Mouse (Mus musculus) activated CD4-positive, CD25-positive, alpha-beta regulatory T cell, adult 4 months (primary cell): ENCODE results near the gene Scd3. TPM values are rescaled to one million over a fixed set of nuclear protein-coding genes. Genes with fewer than 3 reads are reported as not detected.
"Not testable (repeated sequence)": the region's sequence is repeated elsewhere in the genome, so short reads cannot be mapped to it uniquely, and the experiment has no call there.

Source experiments
- ATAC-seq: one replicate; pipeline ENCODE4 v1.8.0; 2017
- polyA plus RNA-seq, 2 experiments: library from polyadenylated mRNA; unstranded; fragments of 100-300 nt; shearing (Covaris generic); gene quantifications; one replicate each; pipeline ENCODE4 v1.2.1; 2017

Gene Scd3
- polyA plus RNA-seq, 2 experiments from 2014 or later = not detected

DNA sequence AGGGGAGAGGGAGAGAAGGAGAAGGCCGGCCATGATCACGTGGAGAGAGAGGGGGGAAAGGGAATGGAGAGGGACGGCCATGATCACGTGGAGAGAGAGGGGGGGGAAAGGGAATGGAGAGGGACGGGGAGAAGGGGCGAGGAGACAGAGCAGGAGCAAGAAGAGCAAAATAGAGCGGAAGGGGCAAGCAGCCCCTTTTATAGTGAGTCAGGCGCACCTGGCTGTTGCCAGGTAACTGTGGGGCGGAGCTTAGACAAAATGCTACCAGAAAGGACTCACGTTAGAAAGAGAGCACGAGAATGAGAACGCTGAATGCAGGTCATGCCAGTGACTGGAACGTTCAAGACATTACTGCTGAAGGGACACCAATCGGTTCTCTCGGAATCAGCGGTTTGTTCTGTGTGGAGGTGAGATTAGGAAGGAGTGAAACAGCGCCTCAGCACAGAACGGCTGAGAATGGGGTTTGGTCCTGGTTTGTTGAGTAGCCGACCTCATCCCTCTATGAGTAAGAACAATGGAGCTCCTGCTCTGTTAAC, 34.5 kb downstream of the Scd3 start:
- no peak for ATAC-seq

DNA sequence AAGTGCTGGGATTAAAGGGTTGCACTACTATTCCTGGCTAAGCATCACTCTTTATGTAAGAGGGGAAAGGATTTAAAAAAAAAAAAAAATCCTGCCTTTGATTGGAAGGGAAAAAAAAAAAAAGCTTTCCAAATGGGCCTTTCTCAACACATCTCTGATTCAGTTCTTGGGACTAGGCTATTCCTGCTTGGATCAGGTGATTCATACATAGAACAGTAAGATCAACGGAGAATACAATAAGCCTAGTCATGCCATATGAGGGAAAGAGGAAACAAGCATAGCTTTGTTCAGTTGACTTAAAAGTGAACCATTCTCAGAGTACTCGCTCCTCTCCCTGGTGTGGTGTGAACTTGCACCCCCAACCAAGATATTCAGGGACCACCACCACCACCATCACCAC, 35.8 kb downstream of the Scd3 start:
- ATAC-seq = no peak

DNA sequence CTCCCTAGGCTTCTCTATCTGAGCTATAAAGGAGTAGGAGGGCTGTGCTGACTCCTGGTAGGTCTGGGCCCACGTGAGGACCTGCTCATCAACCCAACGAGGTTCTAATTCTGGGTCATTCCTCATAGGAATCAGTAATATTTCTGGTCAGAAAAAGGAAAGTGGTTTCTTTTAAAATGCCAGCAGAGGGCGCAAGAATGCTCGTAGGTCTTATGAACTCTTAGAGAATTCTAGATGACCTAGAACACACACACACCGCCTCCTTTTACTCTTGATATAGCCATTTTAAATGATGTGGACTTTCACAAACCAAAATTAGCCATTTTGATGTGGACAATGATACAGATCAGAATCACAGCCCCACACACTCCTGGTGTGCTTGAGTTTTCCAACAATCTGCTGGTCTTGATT, 42.7 kb downstream of the Scd3 start:
- no peak for ATAC-seq

- ATAC-seq = no peak
Measured at GRCm38 (mm10) chr19:44246341-44246911, 43.4 kb downstream of the Scd3 start.

DNA sequence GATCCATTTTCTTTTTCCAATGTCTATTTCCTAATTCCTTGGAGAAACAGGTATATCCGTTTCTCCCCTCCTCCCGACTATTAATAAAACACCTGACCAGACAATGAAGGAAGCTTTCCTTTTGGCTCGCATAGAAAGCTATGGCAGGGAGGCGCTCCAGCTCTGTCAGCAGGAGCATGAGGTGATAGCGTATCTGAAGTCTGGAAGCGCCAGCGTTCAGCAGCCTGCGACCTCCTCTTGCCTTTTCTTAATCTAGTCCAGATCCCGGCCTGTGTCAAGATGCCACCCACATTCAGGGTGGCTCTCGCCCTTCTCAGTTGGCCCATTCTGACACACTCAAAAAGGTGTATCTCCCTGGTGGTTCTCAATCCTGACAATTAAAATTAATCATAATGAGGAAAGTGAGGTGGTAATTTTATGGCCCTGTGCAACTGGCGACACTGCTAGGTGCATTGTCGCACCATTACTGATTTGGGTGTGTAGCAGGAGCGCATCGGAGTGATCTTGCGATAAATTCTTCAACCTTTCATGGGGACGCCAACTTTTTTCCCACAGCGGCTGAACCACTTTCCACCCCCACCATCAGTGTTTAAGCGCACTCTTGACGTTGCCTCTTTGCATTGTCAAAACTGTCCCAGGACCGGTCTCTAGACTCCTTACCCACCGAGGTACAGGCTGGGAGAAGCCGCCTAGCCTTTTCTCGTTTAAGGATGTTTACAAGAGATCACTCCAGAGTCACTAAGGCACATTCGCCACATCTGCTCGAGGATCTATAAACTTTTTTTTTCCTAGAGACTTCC, 44.4 kb downstream of the Scd3 start:
- ATAC-seq = peak; percentile 2

GRCm38 (mm10) chr19:44248081-44248853, 45.2 kb downstream of the Scd3 start:
- peak; percentile 93 for ATAC-seq

GRCm38 (mm10) chr19:44248854-44249351, 45.8 kb downstream of the Scd3 start:
- ATAC-seq = peak; percentile 5

DNA sequence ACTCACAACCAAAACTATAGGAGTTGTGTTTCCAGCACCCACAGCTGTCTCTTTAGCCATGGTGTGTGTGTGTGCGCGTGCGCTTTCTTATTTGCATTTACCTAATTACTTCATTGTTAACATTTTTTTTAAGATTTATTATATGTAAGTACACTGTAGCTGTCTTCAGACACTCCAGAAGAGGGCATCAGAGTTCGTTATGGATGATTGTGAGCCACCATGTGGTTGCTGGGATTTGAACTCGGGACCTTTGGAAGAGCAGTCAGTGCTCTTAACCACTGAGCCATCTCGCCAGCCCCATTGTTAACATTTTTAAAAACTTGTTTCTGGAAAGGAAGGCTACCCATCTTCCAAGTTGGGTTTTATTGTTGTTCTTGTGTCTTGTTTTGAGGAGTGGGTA, 48.1 kb downstream of the Scd3 start:
- not testable (repeated sequence) for ATAC-seq

GRCm38 (mm10) chr19:44251936-44252558, 49.0 kb downstream of the Scd3 start:
- ATAC-seq = no peak

- peak; percentile 55 for ATAC-seq
Measured at GRCm38 (mm10) chr19:44254106-44254505, 51.0 kb downstream of the Scd3 start.

DNA sequence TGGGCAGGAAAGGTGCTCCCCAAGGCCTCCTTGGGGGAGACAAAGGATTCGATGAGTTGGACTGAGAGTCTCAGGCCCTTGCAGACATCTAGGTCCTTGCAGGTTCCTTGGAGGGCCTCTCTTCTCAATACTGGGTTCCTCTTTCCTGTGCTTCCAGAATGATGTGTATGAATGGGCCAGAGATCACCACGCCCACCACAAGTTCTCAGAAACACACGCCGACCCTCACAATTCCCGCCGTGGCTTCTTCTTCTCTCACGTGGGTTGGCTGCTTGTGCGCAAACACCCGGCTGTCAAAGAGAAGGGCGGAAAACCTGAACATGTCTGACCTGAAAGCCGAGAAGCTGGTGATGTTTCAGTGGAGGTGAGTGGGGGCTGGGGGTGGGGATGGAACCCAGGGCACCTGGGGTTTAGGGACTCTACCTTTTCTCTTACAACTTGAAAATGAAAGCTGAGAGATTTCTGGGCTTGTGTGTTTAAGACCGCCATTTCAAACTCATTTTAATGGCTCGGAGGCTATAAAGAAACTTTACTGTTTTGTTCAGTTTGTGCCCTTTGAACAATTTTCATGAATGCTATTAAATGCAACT, 54.4 kb downstream of the Scd3 start:
- ATAC-seq = peak; percentile 20

- no peak for ATAC-seq
Measured at GRCm38 (mm10) chr19:44259484-44259883, 56.4 kb downstream of the Scd3 start.

DNA sequence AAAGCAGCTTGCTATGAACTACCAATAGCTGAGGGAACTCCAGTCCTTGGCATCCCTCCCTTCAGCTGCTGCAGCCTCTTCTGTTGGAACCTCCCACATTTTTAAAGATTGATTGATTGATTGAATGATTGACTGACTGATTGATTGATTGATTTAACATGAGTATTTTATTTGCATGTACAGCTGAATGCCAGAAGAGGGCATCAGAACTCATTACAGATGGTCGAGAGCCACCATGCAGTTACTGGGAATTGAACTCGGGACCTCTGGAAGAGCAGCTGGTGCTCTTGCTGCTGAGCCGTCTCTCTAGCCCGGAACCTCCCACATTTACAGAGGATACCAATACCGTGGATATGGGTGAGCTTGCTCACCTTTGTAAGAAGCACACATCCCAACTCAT, 57.4 kb downstream of the Scd3 start:
- ATAC-seq = no peak

- no peak for ATAC-seq
Measured at GRCm38 (mm10) chr19:44261774-44262173, 58.7 kb downstream of the Scd3 start.

DNA sequence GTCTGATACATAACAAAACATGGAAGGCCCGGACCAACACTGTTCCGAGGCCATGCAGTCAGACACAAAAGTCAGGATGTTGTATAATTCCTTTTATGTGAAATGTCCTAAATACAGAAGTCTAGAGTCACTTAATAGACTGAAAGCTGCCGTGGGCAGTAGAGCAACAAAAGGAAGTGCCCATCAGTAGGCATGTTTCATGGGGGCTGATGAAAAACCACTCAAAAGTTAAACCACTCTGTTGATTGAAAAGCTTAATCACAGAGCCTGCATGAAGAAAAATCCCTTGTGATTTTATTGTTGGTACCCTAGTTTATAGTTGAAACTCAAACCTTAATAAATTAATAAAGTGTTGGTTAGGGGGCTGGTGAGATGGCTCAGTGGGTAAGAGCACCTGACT, 60.5 kb downstream of the Scd3 start:
- ATAC-seq = no peak

GRCm38 (mm10) chr19:44264226-44264625, 61.2 kb downstream of the Scd3 start:
- no peak for ATAC-seq

GRCm38 (mm10) chr19:44265300-44265699, 62.2 kb downstream of the Scd3 start:
- no peak for ATAC-seq

DNA sequence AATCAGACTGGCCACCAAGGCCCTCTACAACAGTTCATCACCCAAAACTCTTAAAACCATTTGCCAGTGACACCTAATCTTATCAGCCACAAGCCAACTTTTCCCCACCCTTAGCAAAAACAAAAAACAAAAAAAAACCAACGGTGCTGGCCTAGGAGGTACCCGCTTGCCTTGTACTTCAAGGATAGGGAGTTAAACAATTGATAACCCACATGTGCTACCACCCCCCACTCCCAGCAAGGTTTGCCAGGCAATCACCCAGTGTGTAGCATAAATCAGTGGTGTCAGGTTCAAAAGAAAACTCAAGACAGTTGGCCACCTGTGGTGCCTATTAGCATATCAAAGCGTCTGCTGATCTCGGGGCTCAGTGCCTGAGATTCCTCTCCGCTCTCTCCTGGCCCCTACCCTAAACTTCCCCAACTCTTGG, 62.9 kb downstream of the Scd3 start:
- ATAC-seq = no peak

GRCm38 (mm10) chr19:44266458-44266823, 63.4 kb downstream of the Scd3 start:
- ATAC-seq = peak; percentile 33

GRCm38 (mm10) chr19:44266824-44267498, 63.9 kb downstream of the Scd3 start:
- ATAC-seq = peak; percentile 91

DNA sequence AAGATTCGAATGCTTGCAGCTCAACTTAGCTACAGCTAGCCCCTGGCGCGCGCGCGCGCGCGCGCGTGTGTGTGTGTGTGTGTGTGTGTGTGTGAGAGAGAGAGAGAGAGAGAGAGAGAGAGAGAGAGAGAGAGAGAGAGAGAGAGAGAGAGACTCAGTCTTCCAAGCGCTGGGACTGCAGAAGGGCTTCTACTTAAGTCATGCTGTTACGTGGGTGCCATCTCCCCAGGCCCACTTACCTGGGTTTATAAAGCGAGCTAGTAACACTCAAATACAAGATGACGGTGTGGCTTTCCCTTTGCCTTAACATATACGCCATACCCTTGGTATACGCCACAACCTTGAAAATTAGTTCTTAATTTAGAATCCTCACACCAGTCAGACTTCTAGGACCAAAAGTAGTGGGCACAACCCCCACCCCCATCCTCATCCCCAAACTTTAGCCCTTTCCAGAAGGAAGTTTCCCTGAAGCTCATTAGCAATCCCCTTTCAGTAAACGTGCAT, 64.5 kb downstream of the Scd3 start:
- no peak for ATAC-seq
